Mouse (Mus musculus) adrenal gland, postnatal 14 days (tissue): Measurements from ENCODE around the gene A530032D15Rik. TPM values are rescaled to one million over a fixed set of nuclear protein-coding genes. Genes with fewer than 3 reads are reported as not detected.
"Not testable (repeated sequence)": the region's sequence is repeated elsewhere in the genome, so short reads cannot be mapped to it uniquely, and the experiment has no call there.

Experiments used
- DNase-seq: peaks from one replicate; pipeline ENCODE4 v3.0.0; 2021; ENCODE audit warnings: mixed read lengths
- total RNA-seq: library from RNA; stranded (reverse); gene quantifications from 2 replicates; pipeline ENCODE4 v1.2.3, GENCODE M21; 2021

The A530032D15Rik gene
- total RNA-seq, 1 experiment from 2014 or later: 0.41 TPM

DNA sequence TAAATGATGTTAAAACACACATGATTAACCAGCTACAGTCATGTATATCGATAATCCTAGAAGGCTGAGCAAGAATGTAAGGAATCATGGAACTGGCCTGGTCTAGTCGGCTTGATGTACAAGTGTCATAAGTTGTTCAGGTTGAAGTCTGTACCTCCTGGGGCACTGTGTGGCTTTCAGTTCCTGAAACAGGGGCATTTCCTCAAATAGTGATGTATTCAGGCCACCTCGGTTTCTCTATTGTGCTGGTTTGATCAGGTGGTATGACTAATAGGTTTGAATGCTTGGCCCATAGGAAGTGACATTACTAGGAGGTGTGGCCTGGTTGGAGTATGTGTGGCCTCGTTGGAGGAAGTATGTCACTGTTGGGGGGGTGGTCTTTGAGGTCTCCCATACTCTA, 75.3 kb downstream of the A530032D15Rik start:
- not testable (repeated sequence) for DNase-seq

- DNase-seq: not testable (repeated sequence)
Measured at GRCm38 (mm10) chr1:85033616-85034015, 76.0 kb downstream of the A530032D15Rik start.

Other genes starting within 250 kb of the A530032D15Rik start
- 0.53 and 1.9 TPM in 2 replicates for gene Slc16a14, start 174.7 kb downstream of the A530032D15Rik start, total RNA-seq
- not detected in 2 replicates for gene Gm10553, start 9.7 kb downstream of the A530032D15Rik start, total RNA-seq
- gene C130026I21Rik, start 160.7 kb upstream of the A530032D15Rik start, total RNA-seq: 0.67 and 2.7 TPM in 2 replicates